Mouse (Mus musculus): ENCODE results near the gene Glud1. TPM values are rescaled to one million over a fixed set of nuclear protein-coding genes. Genes with fewer than 3 reads are reported as not detected.

The Glud1 gene
- total and polyA plus RNA-seq, 3 experiments = 57.1 to 125 (median 92.3) TPM

DNA sequence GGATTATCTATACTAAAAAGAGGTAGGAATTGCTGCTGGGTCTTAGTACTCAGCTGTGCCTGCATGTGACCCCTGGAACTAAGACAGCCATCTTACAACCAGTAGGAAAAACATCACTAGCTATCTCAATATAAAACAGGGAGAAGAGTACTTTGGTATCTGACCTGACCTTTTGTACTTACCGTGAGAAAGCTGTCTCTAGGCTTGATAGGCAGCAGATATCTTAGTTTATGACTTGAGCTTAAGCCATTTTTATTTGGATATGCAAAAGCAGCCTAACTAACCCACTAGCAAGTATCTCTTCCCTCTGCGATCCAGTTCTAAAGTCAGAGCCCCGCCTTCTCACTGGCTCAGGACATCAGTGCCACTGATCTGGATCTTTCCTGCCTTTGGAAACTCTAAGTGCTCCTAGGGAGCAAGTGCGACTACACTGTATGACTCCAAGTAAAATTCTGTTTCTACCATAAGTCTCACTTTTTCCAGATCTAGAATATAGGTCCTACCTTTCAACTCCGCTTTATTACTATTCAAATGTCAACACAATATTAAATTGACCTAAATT lies 7.8 kb upstream of the Glud1 start:
- H3K4me1 ChIP-seq (ENCODE audit: control insufficient read depth in 1 of 2, insufficient read depth in 2 of 2, low read length in 2 of 2) = 0 out of 4 replicates have a peak, but pooled peaks cover 0 to 2% of the 10 kb centered on the region in 2 experiments
- no peak overlapping the region for H3K9ac ChIP-seq (ENCODE audit: control insufficient read depth, low read depth, low read length, poor library complexity, severe bottlenecking)
- H3K27me3 ChIP-seq (ENCODE audit: control insufficient read depth in 1 of 2, insufficient read depth in 2 of 2, low read length in 2 of 2) = no peaks in the 10 kb centered on the region
- TF ChIP-seq POLR2AphosphoS5 (IDR thresholded peaks at IDR 0.05; ENCODE audit: borderline replicate concordance, low read depth, low read length) = no peak
- no peak for TF ChIP-seq RCOR1 (IDR thresholded peaks at IDR 0.05; ENCODE audit: low read depth, low read length)
- TF ChIP-seq MXI1 (IDR thresholded peaks at IDR 0.05; ENCODE audit: low read depth, low read length) = no peak
- TF ChIP-seq KAT2A (conservative IDR thresholded peaks at IDR 0.05; ENCODE audit: low read depth, low read length) = no peak
- no peak for TF ChIP-seq CHD2 (IDR thresholded peaks at IDR 0.05; ENCODE audit: low read length)
- no peak for TF ChIP-seq TBP (IDR thresholded peaks at IDR 0.05; ENCODE audit: low read depth, low read length)
- TF ChIP-seq HCFC1 (IDR thresholded peaks at IDR 0.05; ENCODE audit: low read depth, low read length) = no peak
- TF ChIP-seq CHD1 (IDR thresholded peaks at IDR 0.05; ENCODE audit: low read depth, low read length) = no peak
- TF ChIP-seq ZMIZ1 (IDR thresholded peaks at IDR 0.05; ENCODE audit: low read depth, low read length) = no peak
- no peak for TF ChIP-seq GATA1 (IDR thresholded peaks at IDR 0.05; ENCODE audit: low read depth, low read length)
- TF ChIP-seq UBTF (IDR thresholded peaks at IDR 0.05; ENCODE audit: borderline replicate concordance, insufficient read depth, low read depth, low read length) = no peak
- no peaks in the 10 kb centered on the region; a peak in 1 of 4 replicates for H3K36me3 ChIP-seq (ENCODE audit: control insufficient read depth in 1 of 2, insufficient read depth in 2 of 2, low read length in 2 of 2)
- DNase-seq (ENCODE audit: low read depth, low spot score) = no peak
- no peaks in the 10 kb centered on the region for H3K9me3 ChIP-seq (replicated peaks; ENCODE audit: insufficient read depth, low read length)
- H3K27ac ChIP-seq (ENCODE audit: control insufficient read depth, low read depth, low read length) = no peak overlapping the region
- H3K4me3 ChIP-seq (ENCODE audit: control insufficient read depth in 1 of 2, insufficient read depth in 1 of 2, low read depth in 2 of 2, low read length in 2 of 2) = no peak overlapping the region
- no peaks in the 10 kb centered on the region for H3K79me2 ChIP-seq (ENCODE audit: control insufficient read depth, insufficient read depth, low read length, poor library complexity)

DNA sequence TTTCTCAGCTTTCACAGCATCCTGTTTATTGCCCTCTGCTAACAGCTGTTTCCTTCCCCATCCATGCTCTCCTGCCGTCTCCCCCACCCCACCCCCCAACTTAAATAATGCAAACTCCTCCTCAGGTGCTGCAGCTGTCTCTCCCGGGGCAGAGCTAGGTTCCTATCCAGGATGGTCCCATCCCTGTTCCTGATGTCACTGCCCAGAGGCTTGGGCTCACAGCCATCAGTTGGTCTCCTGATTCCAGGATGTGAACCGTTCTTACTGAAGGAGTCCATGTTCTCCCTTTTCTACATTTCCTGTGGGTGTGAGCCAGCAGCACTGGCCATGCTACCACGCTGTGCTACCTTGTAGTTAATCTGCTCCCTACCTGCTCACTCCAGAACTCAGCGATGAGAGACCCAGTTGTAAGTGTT lies 7.3 kb upstream of the Glud1 start:
- Histone ChIP-seq H3K36me3 (ENCODE audit: control insufficient read depth in 1 of 2, insufficient read depth in 2 of 2, low read length in 2 of 2) (no peaks in the 10 kb centered on the region; a peak in 1 of 4 replicates), H3K9ac (ENCODE audit: control insufficient read depth, low read depth, low read length, poor library complexity, severe bottlenecking) (no peak overlapping the region), H3K9me3 (replicated peaks; ENCODE audit: insufficient read depth, low read length) (no peaks in the 10 kb centered on the region), H3K27ac (ENCODE audit: control insufficient read depth, low read depth, low read length) (no peak overlapping the region), H3K79me2 (ENCODE audit: control insufficient read depth, insufficient read depth, low read length, poor library complexity) (no peaks in the 10 kb centered on the region), H3K27me3 (ENCODE audit: control insufficient read depth in 1 of 2, insufficient read depth in 2 of 2, low read length in 2 of 2) (no peaks in the 10 kb centered on the region), H3K4me3 (ENCODE audit: control insufficient read depth in 1 of 2, insufficient read depth in 1 of 2, low read depth in 2 of 2, low read length in 2 of 2) (no peak overlapping the region), H3K4me1 (ENCODE audit: control insufficient read depth in 1 of 2, insufficient read depth in 2 of 2, low read length in 2 of 2) (0 out of 4 replicates have a peak, but pooled peaks cover 0 to 3% of the 10 kb centered on the region in 2 experiments)
- TF ChIP-seq ELF1 (IDR thresholded peaks at IDR 0.05; ENCODE audit: low read depth, low read length) (no peak), CHD1 (IDR thresholded peaks at IDR 0.05; ENCODE audit: low read depth, low read length) (no peak), ZC3H11A (IDR thresholded peaks at IDR 0.05; ENCODE audit: low read depth, low read length) (no peak), MEF2A (IDR thresholded peaks at IDR 0.05; ENCODE audit: extremely low read depth, insufficient replicate concordance, low read depth, low read length, poor library complexity, severe bottlenecking) (no peak), NELFE (IDR thresholded peaks at IDR 0.05; ENCODE audit: low read depth, low read length) (no peak), NRF1 (IDR thresholded peaks at IDR 0.05; ENCODE audit: insufficient read depth, low read depth, low read length, poor library complexity, severe bottlenecking) (no peak), MAX (IDR thresholded peaks at IDR 0.05; ENCODE audit: low read length) (no peak), TCF12 (IDR thresholded peaks at IDR 0.05; ENCODE audit: low read depth, low read length) (no peak), UBTF (IDR thresholded peaks at IDR 0.05; ENCODE audit: borderline replicate concordance, insufficient read depth, low read depth, low read length) (no peak), MYB (IDR thresholded peaks at IDR 0.05; ENCODE audit: low read depth, low read length) (no peak), TBP (IDR thresholded peaks at IDR 0.05; ENCODE audit: low read depth, low read length) (no peak), TAL1 (IDR thresholded peaks at IDR 0.05; ENCODE audit: low read length) (no peak)
- DNase-seq (ENCODE audit: low read depth, low spot score) = no peak
